Mouse (Mus musculus): Measurements from ENCODE around the gene 0610012G03Rik. TPM values are rescaled to one million over a fixed set of nuclear protein-coding genes. Genes with fewer than 3 reads are reported as not detected.

Gene 0610012G03Rik
- polyA plus RNA-seq, 2 experiments from 2014 or later, result 1.3 to 2.6 TPM

GRCm38 (mm10) chr16:31932255-31932654 is 16.0 kb downstream of the 0610012G03Rik start:
- ATAC-seq, result no peak

GRCm38 (mm10) chr16:31931330-31931729 is 17.0 kb downstream of the 0610012G03Rik start:
- peak; percentile 40 for ATAC-seq

GRCm38 (mm10) chr16:31927412-31927811 is 20.9 kb downstream of the 0610012G03Rik start:
- ATAC-seq, result no peak

- peak; percentile 64 for ATAC-seq
Observed at GRCm38 (mm10) chr16:31926547-31927182, 21.6 kb downstream of the 0610012G03Rik start.

- ATAC-seq, result no peak
Observed at GRCm38 (mm10) chr16:31926091-31926490, 22.2 kb downstream of the 0610012G03Rik start.

GRCm38 (mm10) chr16:31924368-31924767 is 23.9 kb downstream of the 0610012G03Rik start:
- ATAC-seq, result no peak

- ATAC-seq, result no peak
Observed at GRCm38 (mm10) chr16:31918248-31918724, 30.0 kb downstream of the 0610012G03Rik start.

- no peak for ATAC-seq
Observed at GRCm38 (mm10) chr16:31917776-31918175, 30.5 kb downstream of the 0610012G03Rik start.

GRCm38 (mm10) chr16:31910281-31910847 is 37.9 kb downstream of the 0610012G03Rik start:
- ATAC-seq, result no peak

- no peak for ATAC-seq
Observed at GRCm38 (mm10) chr16:31908959-31909358, 39.3 kb downstream of the 0610012G03Rik start.

- no peak for ATAC-seq
Observed at GRCm38 (mm10) chr16:31906896-31907295, 41.4 kb downstream of the 0610012G03Rik start.

GRCm38 (mm10) chr16:31905891-31906825 is 42.1 kb downstream of the 0610012G03Rik start:
- no peak for ATAC-seq

GRCm38 (mm10) chr16:31905331-31905730 is 43.0 kb downstream of the 0610012G03Rik start:
- no peak for ATAC-seq

- ATAC-seq, result no peak
Observed at GRCm38 (mm10) chr16:31903239-31903638, 45.1 kb downstream of the 0610012G03Rik start.

- ATAC-seq, result no peak
Observed at GRCm38 (mm10) chr16:31901886-31902285, 46.4 kb downstream of the 0610012G03Rik start.

- no peak for ATAC-seq
Observed at GRCm38 (mm10) chr16:31898546-31899326, 49.6 kb downstream of the 0610012G03Rik start.

Other genes with a start within 250 kb of the 0610012G03Rik start
- gene Meltf, start 69.7 kb downstream of the 0610012G03Rik start, polyA plus RNA-seq (2017; shearing (Covaris generic)), result not detected
- under 1 TPM; 0.65 to 0.67 TPM for gene Pigz, start 14.6 kb downstream of the 0610012G03Rik start, polyA plus RNA-seq (2017; shearing (Covaris generic))
- gene Ncbp2, start within 50 bp of the 0610012G03Rik start, polyA plus RNA-seq (2017; shearing (Covaris generic)), result 10 to 100 TPM; 35.0 to 38.4 TPM
- gene Senp5, start 54.8 kb upstream of the 0610012G03Rik start, polyA plus RNA-seq (2017; shearing (Covaris generic)), result 10 to 100 TPM in 1 of 2 experiments, 1 to 10 TPM in 1; 8.3 to 13.3 TPM
- gene Pak2, start 130.8 kb upstream of the 0610012G03Rik start, polyA plus RNA-seq (2017; shearing (Covaris generic)), result 10 to 100 TPM; 65.2 to 77.0 TPM
- gene Pigx, start 151.2 kb upstream of the 0610012G03Rik start, polyA plus RNA-seq (2017; shearing (Covaris generic)), result 100 to 1,000 TPM; 108 to 131 TPM
- 10 to 100 TPM; 35.0 to 37.8 TPM for gene Cep19, start 151.3 kb upstream of the 0610012G03Rik start, polyA plus RNA-seq (2017; shearing (Covaris generic))
- gene Nrros, start 217.1 kb upstream of the 0610012G03Rik start, polyA plus RNA-seq (2017; shearing (Covaris generic)), result 10 to 100 TPM; 61.7 to 77.0 TPM
- gene Bex6, start 231.3 kb upstream of the 0610012G03Rik start, polyA plus RNA-seq (2017; shearing (Covaris generic)), result not detected

Data from CD4-positive, CD25-positive, alpha-beta regulatory T cell, adult 4 months (primary cell).